Mouse (Mus musculus) stomach, postnatal 0 days (tissue): ENCODE measurements around the gene Unc5c. TPM values are rescaled to one million over a fixed set of nuclear protein-coding genes. Genes with fewer than 3 reads are reported as not detected.

Experiments used
- ATAC-seq: fragments of 200-750 bp; cut with Nextera tagmentation; 2 replicates; pipeline ENCODE4 v1.8.0; 2017; ENCODE audit not compliant: low FRiP score, low TSS enrichment
- DNase-seq: peaks from one replicate; pipeline ENCODE4 v3.0.0-alpha.2; 2016; ENCODE audit warnings: low spot score
- H3K27ac ChIP-seq: fragments of 300-500 bp; sonication (generic); replicated peaks from 2 replicates; pipeline ENCODE4 v1.5.1; 2014; ENCODE audit warnings: mild to moderate bottlenecking, control low read depth
- H3K27me3 ChIP-seq: fragments of 300-500 bp; sonication (generic); 2 replicates; pipeline ENCODE4 v1.6.1; 2014; ENCODE audit warnings: low read length; ENCODE audit not compliant: control insufficient read depth, insufficient read depth
- H3K36me3 ChIP-seq: fragments of 300-500 bp; sonication (generic); 2 replicates; pipeline ENCODE4 v1.6.1; 2014; ENCODE audit warnings: low read length, mixed read lengths; ENCODE audit not compliant: control insufficient read depth, insufficient read depth
- H3K4me1 ChIP-seq: fragments of 300-500 bp; sonication (generic); replicated peaks from 2 replicates; pipeline ENCODE4 v1.6.1; 2014; ENCODE audit warnings: antibody characterized with exemption; ENCODE audit not compliant: control insufficient read depth, insufficient read depth
- H3K4me2 ChIP-seq: fragments of 300-500 bp; sonication (generic); replicated peaks from 2 replicates; pipeline ENCODE4 v1.6.1; 2014; ENCODE audit warnings: low read depth, mild to moderate bottlenecking, control low read depth, moderate library complexity
- H3K4me3 ChIP-seq: fragments of 300-500 bp; sonication (generic); 2 replicates; pipeline ENCODE4 v1.5.1; 2014; ENCODE audit warnings: low read depth, low read length, control low read depth
- H3K9ac ChIP-seq: fragments of 300-500 bp; sonication (generic); 2 replicates; pipeline ENCODE4 v1.6.1; 2014; ENCODE audit warnings: mild to moderate bottlenecking, low read length, control low read depth, mixed read lengths
- H3K9me3 ChIP-seq: fragments of 300-500 bp; sonication (generic); 2 replicates; pipeline ENCODE4 v1.6.1; 2016; ENCODE audit warnings: low read length; ENCODE audit not compliant: control insufficient read depth
- CTCF ChIP-seq: IDR thresholded peaks from 2 replicates; pipeline ENCODE4 v1.5.1; 2016; ENCODE audit warnings: antibody characterized with exemption, low read depth, mild to moderate bottlenecking, moderate library complexity
- EP300 ChIP-seq: optimal IDR thresholded peaks from 2 replicates; pipeline ENCODE3; 2016; ENCODE audit warnings: antibody characterized with exemption
- WGBS: fragments of 180-500 bp; shearing (Covaris S2); extraction: QIAGEN DNeasy Blood & Tissue Kit; methylation state at CpG from one replicate; pipeline ENCODE4 v1.1.7; 2014; 5-methylcytosine and 5-hydroxymethylcytosine counted together
- polyA plus RNA-seq: library from polyadenylated mRNA; unstranded; fragments of >200 nt; fragmentation: Nextera tagmentation; extraction: Ambion mirVana; gene quantifications from 2 replicates; pipeline ENCODE4 v1.2.1, GENCODE M21; 2015

Unc5c gene
- polyA plus RNA-seq, 1 experiment from 2014 or later, result 2.0 TPM

DNA sequence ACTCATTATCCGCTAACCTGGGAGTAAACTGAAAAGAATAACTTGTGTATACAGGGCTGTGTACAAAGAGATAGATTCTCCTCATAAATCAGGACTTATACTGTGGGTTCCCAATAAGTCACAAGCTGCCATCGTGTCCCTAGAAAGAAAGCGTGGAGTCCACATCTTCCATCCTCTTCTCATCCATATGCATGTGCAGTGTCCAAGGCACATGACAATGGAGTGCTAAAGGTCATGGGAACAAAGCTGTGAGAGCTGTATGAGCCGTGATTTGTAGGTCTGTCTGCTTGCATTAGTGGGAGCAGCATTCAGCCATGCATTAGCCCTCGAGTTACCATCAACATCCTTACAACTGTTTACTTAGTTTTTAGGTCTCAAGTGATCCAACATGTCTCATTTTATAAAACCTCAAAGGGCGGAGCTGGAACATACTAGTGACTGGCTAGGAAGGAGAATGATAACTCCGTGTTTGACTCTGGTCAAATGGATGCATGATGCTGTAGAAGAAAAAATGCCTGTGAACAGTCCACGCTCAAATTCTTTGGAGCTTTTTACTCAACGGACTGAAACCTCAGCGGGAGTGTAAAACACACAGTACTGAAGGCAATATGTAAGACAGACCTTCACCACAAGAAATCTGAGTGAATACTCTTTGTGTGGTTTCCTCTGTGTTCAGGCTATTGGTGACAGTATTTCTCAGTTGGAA is 407.5 kb downstream of the Unc5c start:
- no peak overlapping the region for H3K4me3 ChIP-seq
- no peaks in the 10 kb centered on the region for H3K27me3 ChIP-seq
- H3K4me1 ChIP-seq, result no peaks in the 10 kb centered on the region
- no peak overlapping the region for H3K4me2 ChIP-seq
- WGBS, result 76% methylated on average over 10 of the region's 10 CpGs
- H3K9me3 ChIP-seq, result no peaks in the 10 kb centered on the region
- no peak for TF ChIP-seq CTCF
- no peak for TF ChIP-seq EP300
- no peak overlapping the region for H3K27ac ChIP-seq
- H3K9ac ChIP-seq, result no peak overlapping the region
- no peak for ATAC-seq
- DNase-seq, result no peak
- no peaks in the 10 kb centered on the region for H3K36me3 ChIP-seq

DNA sequence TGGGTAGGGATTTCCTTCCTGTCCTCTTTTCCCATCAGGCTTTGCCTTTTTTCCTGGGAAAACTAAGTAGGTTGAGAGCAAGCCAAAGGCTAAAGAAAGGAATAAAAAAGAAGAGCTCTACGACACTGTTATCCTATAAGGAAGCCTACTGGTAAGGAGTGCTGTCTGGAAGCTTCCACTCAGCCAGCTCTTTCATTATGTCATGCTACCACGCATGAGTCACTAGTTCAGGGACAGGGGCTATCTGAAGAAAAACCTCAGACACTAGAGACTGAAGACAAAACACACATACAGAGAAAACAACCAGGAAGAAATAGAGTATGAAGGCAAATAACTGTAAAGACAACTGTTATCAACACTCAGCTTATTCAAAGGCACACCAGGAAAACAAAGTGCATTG is 417.5 kb downstream of the Unc5c start:
- ATAC-seq (no peak), DNase-seq (no peak)
- no peak overlapping the region for H3K27ac ChIP-seq
- TF ChIP-seq EP300 (no peak), CTCF (no peak)
- no peak overlapping the region for H3K4me3 ChIP-seq
- H3K4me1 ChIP-seq, result no peaks in the 10 kb centered on the region
- H3K9me3 ChIP-seq, result no peaks in the 10 kb centered on the region
- H3K9ac ChIP-seq, result no peak overlapping the region
- H3K36me3 ChIP-seq, result no peaks in the 10 kb centered on the region
- 65% methylated on average over 2 of the region's 2 CpGs for WGBS
- no peaks in the 10 kb centered on the region for H3K27me3 ChIP-seq
- no peak overlapping the region for H3K4me2 ChIP-seq

DNA sequence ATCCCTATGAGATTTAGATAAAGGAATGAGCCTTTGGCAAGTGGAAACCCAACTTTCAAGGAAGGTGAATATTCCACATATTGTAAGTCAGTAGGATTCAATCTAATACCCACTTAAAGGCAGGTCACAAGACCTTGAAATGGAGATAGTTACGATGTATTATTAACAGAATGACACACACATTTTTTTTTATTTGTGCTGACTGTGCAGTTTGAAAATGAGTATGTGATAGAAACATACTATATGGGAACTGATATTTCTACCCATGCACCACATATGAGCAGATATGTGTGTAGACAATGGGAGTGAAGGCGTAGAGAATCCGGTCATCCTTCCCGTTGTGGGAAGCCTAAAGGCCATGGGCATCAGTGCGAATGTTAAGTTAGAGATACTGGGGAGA is 419.2 kb downstream of the Unc5c start:
- Histone ChIP-seq H3K4me1 (no peaks in the 10 kb centered on the region), H3K36me3 (no peaks in the 10 kb centered on the region), H3K4me3 (no peak overlapping the region), H3K9ac (no peak overlapping the region), H3K27me3 (no peaks in the 10 kb centered on the region), H3K4me2 (no peak overlapping the region), H3K27ac (no peak overlapping the region), H3K9me3 (no peaks in the 10 kb centered on the region)
- DNase-seq (no peak), ATAC-seq (no peak)
- TF ChIP-seq EP300 (no peak), CTCF (no peak)
- WGBS, result 96% methylated on average over 5 of the region's 5 CpGs
